Mouse (Mus musculus): Measurements from ENCODE around the gene Fank1.

The Fank1 gene

GRCm38 (mm10) chr7:133891298-133891697 lies 114.6 kb downstream of the Fank1 start:
- DNase-seq (ENCODE audit: inconsistent ontology term), result no peak

GRCm38 (mm10) chr7:133891796-133892195 lies 115.1 kb downstream of the Fank1 start:
- no peak for DNase-seq (ENCODE audit: inconsistent ontology term)

- no peak for DNase-seq (ENCODE audit: inconsistent ontology term)
These were observed 122.7 kb downstream of the Fank1 start for GRCm38 (mm10) chr7:133899391-133899790.

GRCm38 (mm10) chr7:133908966-133909365 lies 132.3 kb downstream of the Fank1 start:
- DNase-seq (ENCODE audit: inconsistent ontology term), result no peak

- no peak for DNase-seq (ENCODE audit: inconsistent ontology term)
These were observed 133.2 kb downstream of the Fank1 start for GRCm38 (mm10) chr7:133909833-133910375.

GRCm38 (mm10) chr7:133911881-133912280 lies 135.2 kb downstream of the Fank1 start:
- DNase-seq (ENCODE audit: inconsistent ontology term), result no peak

- no peak for DNase-seq (ENCODE audit: inconsistent ontology term)
These were observed 139.6 kb downstream of the Fank1 start for GRCm38 (mm10) chr7:133916230-133916629.

- no peak for DNase-seq (ENCODE audit: inconsistent ontology term)
These were observed 142.6 kb downstream of the Fank1 start for GRCm38 (mm10) chr7:133919306-133919705.

- DNase-seq (ENCODE audit: inconsistent ontology term), result no peak
These were observed 143.3 kb downstream of the Fank1 start for GRCm38 (mm10) chr7:133919918-133920317.

GRCm38 (mm10) chr7:133920724-133921123 lies 144.1 kb downstream of the Fank1 start:
- DNase-seq (ENCODE audit: inconsistent ontology term), result no peak

GRCm38 (mm10) chr7:133921291-133921690 lies 144.6 kb downstream of the Fank1 start:
- DNase-seq (ENCODE audit: inconsistent ontology term), result no peak

GRCm38 (mm10) chr7:133923994-133924393 lies 147.3 kb downstream of the Fank1 start:
- DNase-seq (ENCODE audit: inconsistent ontology term), result no peak

- no peak for DNase-seq (ENCODE audit: inconsistent ontology term)
These were observed 149.1 kb downstream of the Fank1 start for GRCm38 (mm10) chr7:133925771-133926170.

GRCm38 (mm10) chr7:133928981-133929380 lies 152.3 kb downstream of the Fank1 start:
- DNase-seq (ENCODE audit: inconsistent ontology term), result no peak

All from Muller cell, postnatal 12 days (primary cell).